Mouse (Mus musculus): ENCODE measurements around the gene Olfr872. TPM values are rescaled to one million over a fixed set of nuclear protein-coding genes. Genes with fewer than 3 reads are reported as not detected.

Gene Olfr872
- polyA plus RNA-seq (2012; rRNA removed) = not detected in 2 replicates

DNA sequence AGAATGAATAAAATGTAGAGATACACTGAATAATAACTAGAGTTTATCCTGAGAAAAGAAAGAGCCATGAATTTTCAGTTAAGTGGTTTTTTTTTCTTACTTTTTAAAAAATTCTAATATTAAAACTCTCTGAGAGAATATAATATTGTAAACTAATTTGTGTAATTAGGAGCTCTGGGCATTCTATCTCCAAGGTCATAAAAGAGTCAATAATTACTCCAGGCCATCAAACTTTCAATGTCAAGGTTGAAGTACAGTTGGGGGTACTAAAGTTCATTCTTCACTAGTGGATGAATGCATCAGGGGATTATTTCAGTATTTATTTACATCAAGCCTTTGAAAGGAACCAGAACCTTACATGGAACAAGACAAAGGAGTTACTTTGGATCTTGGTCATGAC is at the start of gene Olfr872:
Olfr872 (plus strand) TSS at position 301 of the 400 bp plus-strand sequence.

GRCm38 (mm10) chr9:20211907-20212306 is 25.0 kb upstream of the Olfr872 start, which contains the start of gene Olfr871:
Gene Olfr871 (plus strand): TSS chr9:20212207.

GRCm38 (mm10) chr9:20282051-20282450 is 45.1 kb downstream of the Olfr872 start, which contains the start of gene Olfr39:
Gene Olfr39 (plus strand): TSS chr9:20282351.

DNA sequence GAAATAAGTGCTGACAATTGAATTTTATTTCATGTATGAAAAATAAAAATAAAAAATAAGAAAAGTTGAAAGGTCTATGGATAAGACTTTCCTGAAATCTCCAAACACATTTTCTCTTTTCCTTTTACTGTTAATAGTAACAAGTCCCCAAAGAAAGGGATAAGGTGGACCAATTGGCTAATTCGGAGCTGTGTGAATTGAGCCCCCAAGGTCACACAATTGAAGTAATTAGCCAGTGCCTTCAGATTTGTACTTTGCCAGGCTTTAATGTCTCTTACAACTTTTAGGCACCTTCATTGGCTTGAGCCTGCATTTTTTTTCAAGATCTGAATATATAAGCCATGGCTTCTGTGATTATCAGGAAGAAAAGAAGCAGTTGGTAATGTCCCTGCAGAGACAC is 61.3 kb downstream of the Olfr872 start, which contains the start of gene Olfr873:
Olfr873 (plus strand) TSS at position 301 of the 400 bp plus-strand sequence.

Other genes with a start within 250 kb of the Olfr872 start
- not detected in 2 replicates for gene Olfr866, start 209.1 kb upstream of the Olfr872 start, polyA plus RNA-seq (2012; rRNA removed)
- gene Olfr867, start 179.6 kb upstream of the Olfr872 start, polyA plus RNA-seq (2012; rRNA removed) = not detected in 2 replicates
- not detected in 2 replicates for gene Olfr868, start 138.5 kb upstream of the Olfr872 start, polyA plus RNA-seq (2012; rRNA removed)
- not detected in 2 replicates for gene Olfr869, start 108.1 kb upstream of the Olfr872 start, polyA plus RNA-seq (2012; rRNA removed)
- gene Olfr870, start 63.1 kb upstream of the Olfr872 start, polyA plus RNA-seq (2012; rRNA removed) = not detected in 2 replicates
- not detected in 2 replicates for gene Olfr871, start 24.9 kb upstream of the Olfr872 start, polyA plus RNA-seq (2012; rRNA removed)
- gene Olfr39, start 45.2 kb downstream of the Olfr872 start, polyA plus RNA-seq (2012; rRNA removed) = not detected in 2 replicates
- gene Olfr873, start 61.4 kb downstream of the Olfr872 start, polyA plus RNA-seq (2012; rRNA removed) = not detected in 2 replicates
- not detected in 2 replicates for gene Olfr18, start 99.0 kb downstream of the Olfr872 start, polyA plus RNA-seq (2012; rRNA removed)
- gene Zfp560, start 148.1 kb downstream of the Olfr872 start, polyA plus RNA-seq (2012; rRNA removed) = 0.81 and 2.3 TPM in 2 replicates
- 0.64 and 0.83 TPM in 2 replicates for gene Zfp26, start 223.0 kb downstream of the Olfr872 start, polyA plus RNA-seq (2012; rRNA removed)

Measured in colon, adult 2 months (tissue).